Mouse (Mus musculus): ENCODE measurements around the gene Unc5c. TPM values are rescaled to one million over a fixed set of nuclear protein-coding genes. Genes with fewer than 3 reads are reported as not detected.

The Unc5c gene
- total and polyA plus RNA-seq, 3 experiments, result not detected

DNA sequence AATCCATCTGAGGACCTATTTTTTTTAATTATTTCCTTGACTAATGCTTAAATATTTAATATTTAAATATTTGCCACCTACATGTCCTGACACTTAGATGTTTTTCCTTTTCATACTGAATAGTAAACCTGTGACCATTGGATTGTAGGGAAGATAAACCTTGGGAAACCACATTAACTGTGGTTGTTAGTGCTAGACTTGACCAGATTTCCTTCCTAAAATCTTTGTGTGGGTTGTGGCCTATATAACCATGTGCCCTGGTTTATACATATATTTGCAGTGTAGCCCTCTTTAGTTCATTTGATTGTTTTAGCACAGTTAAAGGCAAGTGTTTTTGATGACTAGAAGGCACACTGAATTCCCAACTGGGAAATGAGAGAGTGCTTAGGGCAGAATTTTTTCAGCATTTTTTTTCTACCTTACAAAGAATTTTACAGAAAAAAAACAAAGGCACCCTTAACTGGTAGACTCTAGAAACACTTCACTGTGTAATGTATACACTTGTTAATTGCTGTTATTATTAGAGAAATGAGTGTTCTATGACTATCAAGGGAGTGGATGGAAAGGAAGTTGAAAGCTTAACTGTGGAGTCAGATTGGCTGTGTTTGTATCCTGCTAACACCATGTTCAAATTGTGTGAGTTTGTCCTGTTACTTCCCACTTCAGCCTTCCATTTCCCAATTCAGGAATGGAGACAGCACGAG, 162.1 kb downstream of the Unc5c start:
- H3K4me1 ChIP-seq (ENCODE audit: control insufficient read depth in 1 of 2, insufficient read depth in 2 of 2, low read length in 2 of 2), result peaks cover 0 to 2% of the 10 kb centered on the region in 2 experiments; a peak in 1 of 4 replicates
- TF ChIP-seq TBP (IDR thresholded peaks at IDR 0.05; ENCODE audit: low read depth, low read length) (no peak), E2F4 (IDR thresholded peaks at IDR 0.05; ENCODE audit: borderline replicate concordance, low read depth, low read length) (no peak), ZNF384 (IDR thresholded peaks at IDR 0.05; ENCODE audit: low read depth, low read length) (no peak), SMC3 (IDR thresholded peaks at IDR 0.05; ENCODE audit: low read depth, low read length) (no peak), ZC3H11A (IDR thresholded peaks at IDR 0.05; ENCODE audit: low read depth, low read length) (no peak), EP300 (IDR thresholded peaks at IDR 0.05; ENCODE audit: low read depth in 1 of 2, low read length in 2 of 2) (no peak), RCOR1 (IDR thresholded peaks at IDR 0.05; ENCODE audit: low read depth, low read length) (no peak), ELF1 (IDR thresholded peaks at IDR 0.05; ENCODE audit: low read depth, low read length) (no peak), JUND (IDR thresholded peaks at IDR 0.05; ENCODE audit: low read depth, low read length) (no peak), POLR2AphosphoS2 (IDR thresholded peaks at IDR 0.05; ENCODE audit: low read length) (no peak), GATA1 (IDR thresholded peaks at IDR 0.05; ENCODE audit: low read depth, low read length) (no peak), HCFC1 (IDR thresholded peaks at IDR 0.05; ENCODE audit: low read depth, low read length) (no peak), CHD2 (IDR thresholded peaks at IDR 0.05; ENCODE audit: low read length) (no peak), ZMIZ1 (IDR thresholded peaks at IDR 0.05; ENCODE audit: low read depth, low read length) (no peak), MXI1 (IDR thresholded peaks at IDR 0.05; ENCODE audit: low read depth, low read length) (no peak)
- no peaks in the 10 kb centered on the region for H3K9me3 ChIP-seq (replicated peaks; ENCODE audit: insufficient read depth, low read length)
- H3K4me3 ChIP-seq (ENCODE audit: control insufficient read depth in 1 of 2, insufficient read depth in 1 of 2, low read depth in 2 of 2, low read length in 2 of 2), result no peak overlapping the region
- no peak overlapping the region for H3K27ac ChIP-seq (ENCODE audit: control insufficient read depth, low read depth, low read length)
- H3K36me3 ChIP-seq (ENCODE audit: control insufficient read depth in 1 of 2, insufficient read depth in 2 of 2, low read length in 2 of 2), result peaks cover 0 to 2% of the 10 kb centered on the region in 2 experiments; a peak in 1 of 4 replicates
- no peaks in the 10 kb centered on the region for H3K27me3 ChIP-seq (ENCODE audit: control insufficient read depth in 1 of 2, insufficient read depth in 2 of 2, low read length in 2 of 2)
- no peak overlapping the region for H3K9ac ChIP-seq (ENCODE audit: control insufficient read depth, low read depth, low read length, poor library complexity, severe bottlenecking)
- H3K79me2 ChIP-seq (ENCODE audit: control insufficient read depth, insufficient read depth, low read length, poor library complexity), result no peaks in the 10 kb centered on the region
- DNase-seq (ENCODE audit: low read depth, low spot score), result no peak

DNA sequence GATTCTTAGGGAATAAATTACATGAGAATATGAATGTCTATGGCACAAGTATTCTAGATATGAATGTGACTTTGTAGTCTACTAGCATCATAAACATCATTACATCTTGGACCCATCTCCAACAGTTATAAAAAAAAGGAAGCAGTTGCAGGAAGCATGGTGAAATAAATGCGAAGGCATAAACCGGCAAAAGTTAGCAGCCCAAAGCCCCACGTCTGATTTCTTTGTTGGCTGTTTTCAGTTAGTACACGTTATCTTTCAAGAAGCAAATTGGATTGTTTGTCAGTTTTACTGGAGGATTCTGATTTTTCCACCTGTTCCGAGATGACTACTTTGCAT, 162.6 kb downstream of the Unc5c start:
- H3K9ac ChIP-seq (ENCODE audit: control insufficient read depth, low read depth, low read length, poor library complexity, severe bottlenecking), result no peak overlapping the region
- no peak overlapping the region for H3K4me3 ChIP-seq (ENCODE audit: control insufficient read depth in 1 of 2, insufficient read depth in 1 of 2, low read depth in 2 of 2, low read length in 2 of 2)
- no peaks in the 10 kb centered on the region for H3K27me3 ChIP-seq (ENCODE audit: control insufficient read depth in 1 of 2, insufficient read depth in 2 of 2, low read length in 2 of 2)
- peaks cover 0 to 2% of the 10 kb centered on the region in 2 experiments; a peak in 1 of 4 replicates for H3K4me1 ChIP-seq (ENCODE audit: control insufficient read depth in 1 of 2, insufficient read depth in 2 of 2, low read length in 2 of 2)
- H3K9me3 ChIP-seq (replicated peaks; ENCODE audit: insufficient read depth, low read length), result no peaks in the 10 kb centered on the region
- TF ChIP-seq BHLHE40 (IDR thresholded peaks at IDR 0.05; ENCODE audit: borderline replicate concordance, low read depth, low read length) (no peak), ZKSCAN1 (IDR thresholded peaks at IDR 0.05; ENCODE audit: low read depth, low read length) (no peak), ZC3H11A (IDR thresholded peaks at IDR 0.05; ENCODE audit: low read depth, low read length) (no peak), GABPA (IDR thresholded peaks at IDR 0.05; ENCODE audit: low read depth, low read length) (no peak), MEF2A (IDR thresholded peaks at IDR 0.05; ENCODE audit: extremely low read depth, insufficient replicate concordance, low read depth, low read length, poor library complexity, severe bottlenecking) (no peak), NELFE (IDR thresholded peaks at IDR 0.05; ENCODE audit: low read depth, low read length) (no peak)
- no peaks in the 10 kb centered on the region for H3K79me2 ChIP-seq (ENCODE audit: control insufficient read depth, insufficient read depth, low read length, poor library complexity)
- H3K27ac ChIP-seq (ENCODE audit: control insufficient read depth, low read depth, low read length), result no peak overlapping the region
- peaks cover 0 to 2% of the 10 kb centered on the region in 2 experiments; a peak in 1 of 4 replicates for H3K36me3 ChIP-seq (ENCODE audit: control insufficient read depth in 1 of 2, insufficient read depth in 2 of 2, low read length in 2 of 2)
- no peak for DNase-seq (ENCODE audit: low read depth, low spot score)
